ENCODE assay signal across 8 mouse cellular contexts in genomic region chr12:79612334-79613060, GRCm38 (mm10).
DNase-seq lines count a peak whose midpoint lies in the region; ATAC-seq lines count a peak whose summit lies in the region.

No protein-coding gene starts in this region.

- H3K27me3 ChIP-seq in heart, embryonic 14.5 days (ENCODE audit: control insufficient read depth, insufficient read depth, low read length) = no peaks in the 10 kb centered on the region
- H3K27me3 ChIP-seq in liver, embryonic 13.5 days = no peaks in the 10 kb centered on the region
- H3K27me3 ChIP-seq in stomach, embryonic 16.5 days (ENCODE audit: control insufficient read depth, insufficient read depth, low read length) = no peaks in the 10 kb centered on the region

- peaks cover 4% of the 10 kb centered on the region; the same call in 1 of the 2 replicates for H3K4me1 ChIP-seq in brown adipose tissue, adult 24 weeks (ENCODE audit: control insufficient read depth, insufficient read depth, insufficient read length, low read length)
- H3K4me1 ChIP-seq in heart, embryonic 14.5 days (ENCODE audit: control insufficient read depth in 2 of 2, insufficient read depth in 2 of 2, low read length in 2 of 2) = peaks cover 21 to 43% of the 10 kb centered on the region in 2 experiments
- H3K4me1 ChIP-seq in liver, embryonic 13.5 days (replicated peaks) = peaks cover 55% of the 10 kb centered on the region
- peaks cover 35% of the 10 kb centered on the region for H3K4me1 ChIP-seq in stomach, embryonic 16.5 days (ENCODE audit: control insufficient read depth, insufficient read depth, low read length)

- no peaks in the 10 kb centered on the region for H3K36me3 ChIP-seq in heart, embryonic 14.5 days (ENCODE audit: control insufficient read depth, insufficient read depth, low read length)
- H3K36me3 ChIP-seq in liver, embryonic 13.5 days = no peaks in the 10 kb centered on the region
- H3K36me3 ChIP-seq in stomach, embryonic 16.5 days (ENCODE audit: control insufficient read depth, insufficient read depth, low read length) = no peaks in the 10 kb centered on the region

- H3K4me2 ChIP-seq in heart, embryonic 14.5 days (ENCODE audit: low read length) = no peak overlapping the region
- peak overlapping the region; percentile 63 for H3K4me2 ChIP-seq in liver, embryonic 13.5 days
- no peak overlapping the region for H3K4me2 ChIP-seq in stomach, embryonic 16.5 days (ENCODE audit: low read depth, low read length)

- WGBS in heart, embryonic 14.5 days = 52% methylated on average over 14 of the region's 14 CpGs
- WGBS in liver, embryonic 13.5 days (ENCODE audit: insufficient replicate concordance) = 16% methylated on average over 14 of the region's 14 CpGs
- 39% methylated on average over 14 of the region's 14 CpGs for WGBS in stomach, embryonic 16.5 days

- H3K9ac ChIP-seq in heart, embryonic 14.5 days (ENCODE audit: low read length) = no peak overlapping the region
- H3K9ac ChIP-seq in liver, embryonic 13.5 days = peak overlapping the region; percentile 71
- H3K9ac ChIP-seq in stomach, embryonic 16.5 days (ENCODE audit: low read length) = peak overlapping the region; percentile 64

- H3K4me3 ChIP-seq in brown adipose tissue, adult 24 weeks (ENCODE audit: insufficient read depth, low read depth, low read length) = no peak overlapping the region
- H3K4me3 ChIP-seq in heart, embryonic 14.5 days (ENCODE audit: control insufficient read depth in 1 of 2, insufficient read depth in 1 of 2, low read depth in 1 of 2, low read length in 2 of 2) = no peak overlapping the region
- H3K4me3 ChIP-seq in liver, embryonic 13.5 days (replicated peaks) = peak overlapping the region; percentile 33
- H3K4me3 ChIP-seq in stomach, embryonic 16.5 days (replicated peaks; ENCODE audit: low read length) = no peak overlapping the region

- peak; percentile 91 for DNase-seq in CD4-positive, CD25-positive, alpha-beta regulatory T cell, adult 2 months (ENCODE audit: low read depth, low spot score)
- DNase-seq in fat pad, adult 2 months (ENCODE audit: extremely low read depth, low read depth, low spot score) = peak; percentile 52
- peak; percentile 88 for DNase-seq in kidney, postnatal 14 days
- peak; percentile 88 for DNase-seq in liver, embryonic 13.5 days
- peak; percentile 87 for DNase-seq in neural tube, embryonic 10.5 days (ENCODE audit: extremely low spot score, low spot score)

- peak; percentile 83 for ATAC-seq in heart, embryonic 14.5 days (ENCODE audit: insufficient number of reproducible peaks, insufficient read depth, low FRiP score, low read depth)
- ATAC-seq in liver, embryonic 13.5 days (ENCODE audit: low read depth) = peak; percentile 93
- ATAC-seq in stomach, embryonic 16.5 days (ENCODE audit: insufficient read depth, low FRiP score) = peak; percentile 93

- peak overlapping the region; percentile 33 for H3K27ac ChIP-seq in brown adipose tissue, adult 24 weeks (replicated peaks; ENCODE audit: low read depth, low read length)
- H3K27ac ChIP-seq in heart, embryonic 14.5 days (replicated peaks in 1 of 2; ENCODE audit: control insufficient read depth in 1 of 2, insufficient read depth in 1 of 2, low read depth in 2 of 2, low read length in 2 of 2) = peak overlapping the region; percentile 48 to 70; a peak in 3 of 4 replicates
- H3K27ac ChIP-seq in liver, embryonic 13.5 days = peak overlapping the region; percentile 96
- H3K27ac ChIP-seq in stomach, embryonic 16.5 days (ENCODE audit: low read length) = peak overlapping the region; percentile 93

- no peaks in the 10 kb centered on the region for H3K9me3 ChIP-seq in heart, embryonic 14.5 days (ENCODE audit: control insufficient read depth, low read length)
- no peaks in the 10 kb centered on the region for H3K9me3 ChIP-seq in liver, embryonic 13.5 days (replicated peaks)
- no peaks in the 10 kb centered on the region for H3K9me3 ChIP-seq in stomach, embryonic 16.5 days (replicated peaks; ENCODE audit: control insufficient read depth, low read length)

Comparison
In these comparisons a context has a peak if more than half of its experiments do, and no peak if none do; other contexts are left out.
1. H3K27ac ChIP-seq: peak in every context shown above with its lines; median percentile 96 in liver, embryonic 13.5 days; 93 in stomach, embryonic 16.5 days; 59 in heart, embryonic 14.5 days; 33 in brown adipose tissue, adult 24 weeks.